Mouse (Mus musculus) mature B cell (primary cell): ENCODE data around the gene Stk39.
"Not testable (repeated sequence)": the region's sequence is repeated elsewhere in the genome, so short reads cannot be mapped to it uniquely, and the experiment has no call there.

ENCODE experiments used
- in situ Hi-C: fragments of 300-500 bp; cut with MboI; formaldehyde crosslinking; loops from 2 replicates; pipeline ENCODE4 v1.14.3; 2019

The Stk39 gene

GRCm38 (mm10) chr2:68288106-68288505 is 184.0 kb downstream of the Stk39 start:
- in situ Hi-C loops = no loop called here

GRCm38 (mm10) chr2:68284391-68284790 is 187.7 kb downstream of the Stk39 start:
- in situ Hi-C loops = no loop called here

GRCm38 (mm10) chr2:68283021-68283548 is 189.0 kb downstream of the Stk39 start:
- in situ Hi-C loops = no loop called here

GRCm38 (mm10) chr2:68281575-68281974 is 190.5 kb downstream of the Stk39 start:
- in situ Hi-C loops = no loop called here

GRCm38 (mm10) chr2:68271301-68271700 is 200.8 kb downstream of the Stk39 start:
- in situ Hi-C loops = no loop called here

GRCm38 (mm10) chr2:68270836-68271235 is 201.2 kb downstream of the Stk39 start:
- in situ Hi-C loops = no loop called here

GRCm38 (mm10) chr2:68269646-68270045 is 202.4 kb downstream of the Stk39 start:
- in situ Hi-C loops = no loop called here

- in situ Hi-C loops = no loop called here
Observed at GRCm38 (mm10) chr2:68264826-68265225, 207.2 kb downstream of the Stk39 start.

- in situ Hi-C loops = no loop called here
Observed at GRCm38 (mm10) chr2:68260911-68261310, 211.2 kb downstream of the Stk39 start.

- in situ Hi-C loops = no loop called here
Observed at GRCm38 (mm10) chr2:68257571-68257970, 214.5 kb downstream of the Stk39 start.

GRCm38 (mm10) chr2:68256472-68256871 is 215.6 kb downstream of the Stk39 start:
- in situ Hi-C loops = no loop called here

GRCm38 (mm10) chr2:68254756-68255155 is 217.3 kb downstream of the Stk39 start:
- in situ Hi-C loops = no loop called here

GRCm38 (mm10) chr2:68253222-68253621 is 218.8 kb downstream of the Stk39 start:
- in situ Hi-C loops = no loop called here

GRCm38 (mm10) chr2:68252048-68252758 is 219.9 kb downstream of the Stk39 start:
- in situ Hi-C loops = no loop called here

- in situ Hi-C loops = no loop called here
Observed at GRCm38 (mm10) chr2:68250897-68251296, 221.2 kb downstream of the Stk39 start.

GRCm38 (mm10) chr2:68249855-68250424 is 222.1 kb downstream of the Stk39 start:
- in situ Hi-C loops = no loop called here

GRCm38 (mm10) chr2:68246284-68246683 is 225.8 kb downstream of the Stk39 start:
- in situ Hi-C loops = no loop called here

GRCm38 (mm10) chr2:68244556-68244955 is 227.5 kb downstream of the Stk39 start:
- in situ Hi-C loops = no loop called here

GRCm38 (mm10) chr2:68243879-68244553 is 228.1 kb downstream of the Stk39 start:
- in situ Hi-C loops = no loop called here

GRCm38 (mm10) chr2:68243273-68243672 is 228.8 kb downstream of the Stk39 start:
- in situ Hi-C loops = no loop called here

GRCm38 (mm10) chr2:68242069-68242468 is 230.0 kb downstream of the Stk39 start:
- in situ Hi-C loops = no loop called here

GRCm38 (mm10) chr2:68241640-68242039 is 230.4 kb downstream of the Stk39 start:
- in situ Hi-C loops = no loop called here

- in situ Hi-C loops = not testable (repeated sequence)
Observed at GRCm38 (mm10) chr2:68239415-68239814, 232.7 kb downstream of the Stk39 start.
